Mouse (Mus musculus): ENCODE results near the gene Adamts4. TPM values are rescaled to one million over a fixed set of nuclear protein-coding genes. Genes with fewer than 3 reads are reported as not detected.

Gene Adamts4
- polyA plus RNA-seq, 1 experiment from 2014 or later: 8.7 TPM

GRCm38 (mm10) chr1:171248386-171249226 lies 1.6 kb upstream of the Adamts4 start:
- H3K4me3 ChIP-seq (ENCODE audit: low read depth, low read length): no peak overlapping the region
- H3K27ac ChIP-seq (ENCODE audit: low read length): no peak overlapping the region
- no peaks in the 10 kb centered on the region for H3K9me3 ChIP-seq (replicated peaks; ENCODE audit: control insufficient read depth, low read length, poor library complexity, severe bottlenecking)
- peaks cover 33% of the 10 kb centered on the region for H3K4me1 ChIP-seq (ENCODE audit: control insufficient read depth, insufficient read depth, low read length)
- WGBS: 32% methylated on average over 3 of the region's 3 CpGs
- H3K27me3 ChIP-seq (ENCODE audit: control insufficient read depth, insufficient read depth, low read depth, low read length): no peaks in the 10 kb centered on the region
- H3K36me3 ChIP-seq (ENCODE audit: control insufficient read depth, insufficient read depth, low read length): no peaks in the 10 kb centered on the region; the same call in 1 of the 2 replicates
- H3K9ac ChIP-seq (ENCODE audit: low read depth, low read length): no peak overlapping the region
- no peak overlapping the region for H3K4me2 ChIP-seq (ENCODE audit: low read length)
- no peak for ATAC-seq

DNA sequence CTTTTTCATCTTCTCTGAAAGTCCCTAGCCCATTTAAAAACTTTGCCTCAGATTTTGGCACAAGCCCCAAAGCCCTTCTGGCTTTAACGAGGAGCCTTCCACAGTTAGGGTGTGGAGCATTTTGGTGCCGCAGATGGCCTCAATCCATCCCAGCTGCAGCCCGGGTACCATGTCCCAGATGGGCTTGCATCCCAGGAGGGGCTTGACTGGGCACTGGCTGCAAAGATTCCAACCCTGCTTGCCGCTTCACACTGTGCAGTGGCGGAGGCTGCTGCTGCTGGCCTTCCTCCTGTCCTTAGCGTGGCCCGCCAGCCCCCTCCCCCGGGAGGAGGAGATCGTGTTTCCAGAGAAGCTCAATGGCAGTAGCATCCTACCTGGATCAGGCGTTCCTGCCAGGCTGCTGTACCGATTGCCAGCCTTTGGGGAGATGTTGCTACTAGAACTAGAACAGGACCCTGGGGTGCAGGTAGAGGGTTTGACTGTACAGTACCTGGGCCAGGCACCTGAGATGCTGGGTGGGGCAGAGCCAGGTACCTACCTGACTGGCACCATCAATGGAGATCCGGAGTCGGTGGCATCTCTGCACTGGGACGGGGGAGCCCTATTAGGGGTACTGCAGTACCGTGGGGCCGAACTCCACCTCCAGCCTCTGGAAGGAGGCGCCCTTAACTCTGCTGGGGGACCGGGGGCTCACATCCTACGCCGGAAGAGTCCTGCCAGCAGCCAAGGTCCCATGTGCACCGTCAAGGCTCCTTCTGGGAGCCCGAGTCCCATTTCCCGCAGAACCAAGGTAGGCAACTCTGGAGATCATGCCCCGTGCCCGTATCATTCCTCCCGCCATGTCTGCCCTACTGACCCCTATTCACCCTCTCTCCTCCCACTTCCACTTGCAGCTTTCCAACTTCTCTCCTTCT lies 716 bp downstream of the Adamts4 start, which contains the start of gene Ndufs2:
Gene Ndufs2, minus strand, starts transcription at position 709 of the 914 bp plus-strand sequence.
- peak within 1 kb of the TSS; percentile 34 for H3K4me3 ChIP-seq (ENCODE audit: low read depth, low read length)
- no peaks in the 10 kb centered on the region for H3K27me3 ChIP-seq (ENCODE audit: control insufficient read depth, insufficient read depth, low read depth, low read length)
- peaks cover 27% of the 10 kb centered on the region for H3K4me1 ChIP-seq (ENCODE audit: control insufficient read depth, insufficient read depth, low read length)
- H3K27ac ChIP-seq (ENCODE audit: low read length): peak within 1 kb of the TSS; percentile 53
- H3K9me3 ChIP-seq (replicated peaks; ENCODE audit: control insufficient read depth, low read length, poor library complexity, severe bottlenecking): no peaks in the 10 kb centered on the region
- peak within 1 kb of the TSS; percentile 61 for H3K9ac ChIP-seq (ENCODE audit: low read depth, low read length)
- WGBS: 14% methylated on average over 26 of the region's 26 CpGs
- ATAC-seq: no peak
- peak within 1 kb of the TSS; percentile 53 for H3K4me2 ChIP-seq (ENCODE audit: low read length)
- H3K36me3 ChIP-seq (ENCODE audit: control insufficient read depth, insufficient read depth, low read length): no peaks in the 10 kb centered on the region

DNA sequence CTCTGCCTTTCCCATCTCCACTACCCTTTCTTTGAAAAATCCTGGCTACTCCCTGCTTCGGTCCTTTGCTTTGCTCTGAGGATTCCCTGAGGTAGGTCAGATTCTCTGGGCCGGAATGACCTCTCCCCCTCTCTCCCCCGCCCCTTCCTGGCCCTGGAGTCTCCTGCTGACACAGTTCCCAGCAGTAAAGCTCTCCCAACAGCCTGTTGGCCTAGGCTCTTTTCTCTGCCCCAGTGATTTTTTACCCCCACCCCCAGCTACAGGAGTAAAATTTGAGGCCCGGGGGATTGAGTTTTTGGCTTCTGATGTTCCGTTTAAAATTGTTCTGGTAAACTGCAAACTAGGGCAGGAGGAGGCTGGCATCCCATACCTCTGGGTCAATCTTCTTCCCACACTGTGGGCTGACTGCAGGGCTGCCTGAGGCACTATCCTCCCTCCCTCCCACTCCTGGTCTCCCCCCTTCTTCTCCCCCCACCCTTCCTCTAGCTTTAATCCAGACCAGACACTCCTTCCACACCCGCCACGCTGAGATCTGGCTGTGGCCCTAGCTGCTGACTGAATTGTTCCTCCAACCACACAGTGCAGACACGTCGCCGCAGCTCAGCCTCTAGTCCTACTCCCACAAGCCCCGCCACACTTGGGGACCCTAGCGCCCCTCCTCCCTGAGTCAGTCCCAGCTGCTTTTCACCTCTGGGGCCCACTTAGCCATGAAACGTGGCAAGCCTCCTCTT lies 1.5 kb downstream of the Adamts4 start:
- ATAC-seq: no peak

DNA sequence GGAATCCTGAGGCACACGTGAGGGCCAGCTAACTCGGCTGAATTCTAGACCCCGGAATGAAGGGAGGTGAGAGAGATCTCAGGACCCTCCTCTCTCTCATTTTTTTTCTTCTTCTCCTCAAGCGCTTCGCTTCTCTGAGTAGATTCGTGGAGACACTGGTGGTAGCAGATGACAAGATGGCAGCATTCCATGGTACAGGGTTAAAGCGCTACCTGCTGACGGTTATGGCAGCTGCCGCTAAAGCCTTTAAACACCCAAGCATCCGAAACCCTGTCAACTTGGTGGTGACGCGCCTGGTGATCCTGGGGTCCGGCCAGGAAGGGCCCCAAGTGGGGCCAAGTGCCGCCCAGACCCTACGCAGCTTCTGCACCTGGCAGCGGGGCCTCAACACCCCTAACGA lies 2.2 kb downstream of the Adamts4 start:
- Histone ChIP-seq H3K9me3 (replicated peaks; ENCODE audit: control insufficient read depth, low read length, poor library complexity, severe bottlenecking) (no peaks in the 10 kb centered on the region), H3K9ac (ENCODE audit: low read depth, low read length) (no peak overlapping the region), H3K4me2 (ENCODE audit: low read length) (peak overlapping the region; percentile 53), H3K27ac (ENCODE audit: low read length) (0 out of 2 replicates have a peak overlapping the region, but pooled peaks have one; percentile 4), H3K36me3 (ENCODE audit: control insufficient read depth, insufficient read depth, low read length) (no peaks in the 10 kb centered on the region), H3K4me1 (ENCODE audit: control insufficient read depth, insufficient read depth, low read length) (peaks cover 21% of the 10 kb centered on the region), H3K27me3 (ENCODE audit: control insufficient read depth, insufficient read depth, low read depth, low read length) (no peaks in the 10 kb centered on the region), H3K4me3 (ENCODE audit: low read depth, low read length) (peak overlapping the region; percentile 13; the same call in 1 of the 2 replicates)
- 47% methylated on average over 17 of the region's 17 CpGs for WGBS
- no peak for ATAC-seq

More for the DNA sequence above, 1.5 kb downstream of the Adamts4 start:
- H3K36me3 ChIP-seq (ENCODE audit: control insufficient read depth, insufficient read depth, low read length): no peaks in the 10 kb centered on the region
- peaks cover 22% of the 10 kb centered on the region for H3K4me1 ChIP-seq (ENCODE audit: control insufficient read depth, insufficient read depth, low read length)
- H3K4me3 ChIP-seq (ENCODE audit: low read depth, low read length): peak overlapping the region; percentile 34
- no peaks in the 10 kb centered on the region for H3K27me3 ChIP-seq (ENCODE audit: control insufficient read depth, insufficient read depth, low read depth, low read length)
- WGBS: 5% methylated on average over 13 of the region's 13 CpGs
- H3K9me3 ChIP-seq (replicated peaks; ENCODE audit: control insufficient read depth, low read length, poor library complexity, severe bottlenecking): no peaks in the 10 kb centered on the region
- peak overlapping the region; percentile 53 for H3K4me2 ChIP-seq (ENCODE audit: low read length)
- 0 out of 2 replicates have a peak overlapping the region, but pooled peaks have one; percentile 4 for H3K27ac ChIP-seq (ENCODE audit: low read length)
- H3K9ac ChIP-seq (ENCODE audit: low read depth, low read length): peak overlapping the region; percentile 39; the same call in 1 of the 2 replicates

GRCm38 (mm10) chr1:171256095-171256818 lies 6.0 kb downstream of the Adamts4 start:
- no peaks in the 10 kb centered on the region for H3K27me3 ChIP-seq (ENCODE audit: control insufficient read depth, insufficient read depth, low read depth, low read length)
- WGBS: 93% methylated on average over 24 of the region's 24 CpGs
- H3K36me3 ChIP-seq (ENCODE audit: control insufficient read depth, insufficient read depth, low read length): no peaks in the 10 kb centered on the region
- H3K4me1 ChIP-seq (ENCODE audit: control insufficient read depth, insufficient read depth, low read length): peaks cover 8% of the 10 kb centered on the region
- no peak for ATAC-seq
- H3K4me3 ChIP-seq (ENCODE audit: low read depth, low read length): no peak overlapping the region
- no peaks in the 10 kb centered on the region for H3K9me3 ChIP-seq (replicated peaks; ENCODE audit: control insufficient read depth, low read length, poor library complexity, severe bottlenecking)
- no peak overlapping the region for H3K27ac ChIP-seq (ENCODE audit: low read length)
- H3K9ac ChIP-seq (ENCODE audit: low read depth, low read length): no peak overlapping the region
- no peak overlapping the region for H3K4me2 ChIP-seq (ENCODE audit: low read length)

DNA sequence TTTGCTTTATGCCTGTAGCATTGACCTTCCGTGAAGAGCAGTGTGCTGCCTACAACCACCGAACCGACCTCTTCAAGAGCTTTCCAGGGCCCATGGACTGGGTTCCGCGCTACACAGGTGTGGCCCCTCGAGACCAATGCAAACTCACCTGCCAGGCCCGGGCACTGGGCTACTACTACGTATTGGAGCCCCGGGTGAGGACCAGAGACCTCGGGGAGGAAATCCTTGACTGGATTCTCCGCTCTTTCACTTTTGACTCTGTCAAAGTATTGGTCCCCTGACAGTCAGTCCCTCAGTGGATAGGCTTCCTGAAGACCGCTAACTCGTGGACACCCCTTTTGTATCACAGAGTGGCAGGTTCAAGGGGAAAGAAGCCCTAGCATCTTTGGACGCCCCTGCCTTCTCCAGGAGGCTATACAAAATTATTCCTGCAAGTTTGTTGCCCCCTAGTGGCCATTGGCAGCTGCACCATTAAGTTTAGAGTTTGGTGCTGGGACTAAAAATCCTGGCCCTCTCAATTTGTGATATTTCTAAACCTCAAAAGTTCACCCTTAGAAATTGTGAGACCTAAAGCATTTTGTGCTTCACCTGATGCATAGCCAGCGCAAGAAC lies 6.8 kb downstream of the Adamts4 start:
- Histone ChIP-seq H3K9ac (ENCODE audit: low read depth, low read length) (no peak overlapping the region), H3K27ac (ENCODE audit: low read length) (no peak overlapping the region), H3K36me3 (ENCODE audit: control insufficient read depth, insufficient read depth, low read length) (no peaks in the 10 kb centered on the region), H3K4me1 (ENCODE audit: control insufficient read depth, insufficient read depth, low read length) (peaks cover 6% of the 10 kb centered on the region), H3K4me2 (ENCODE audit: low read length) (no peak overlapping the region), H3K4me3 (ENCODE audit: low read depth, low read length) (no peak overlapping the region), H3K9me3 (replicated peaks; ENCODE audit: control insufficient read depth, low read length, poor library complexity, severe bottlenecking) (no peaks in the 10 kb centered on the region), H3K27me3 (ENCODE audit: control insufficient read depth, insufficient read depth, low read depth, low read length) (no peaks in the 10 kb centered on the region)
- 67% methylated on average over 15 of the region's 15 CpGs for WGBS
- ATAC-seq: no peak

DNA sequence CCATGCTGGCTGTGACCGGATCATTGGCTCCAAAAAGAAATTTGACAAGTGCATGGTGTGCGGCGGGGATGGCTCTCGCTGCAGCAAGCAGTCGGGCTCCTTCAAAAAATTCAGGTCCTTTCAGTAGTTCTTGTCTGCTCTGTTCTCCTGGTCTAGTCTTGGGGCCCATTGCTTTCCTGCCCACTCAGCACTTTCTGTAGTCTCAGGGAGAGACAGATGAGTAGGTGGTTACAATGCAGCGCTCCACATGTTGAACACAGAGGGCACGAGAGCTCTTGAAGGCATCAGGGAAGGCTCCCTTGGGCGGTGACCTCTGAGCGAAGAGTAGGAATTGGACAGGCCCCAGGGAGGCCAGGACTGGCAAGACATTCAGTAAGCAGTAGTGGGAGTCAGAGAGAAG lies 7.6 kb downstream of the Adamts4 start:
- 88% methylated on average over 9 of the region's 9 CpGs for WGBS
- Histone ChIP-seq H3K4me3 (ENCODE audit: low read depth, low read length) (no peak overlapping the region), H3K27me3 (ENCODE audit: control insufficient read depth, insufficient read depth, low read depth, low read length) (no peaks in the 10 kb centered on the region), H3K9ac (ENCODE audit: low read depth, low read length) (no peak overlapping the region), H3K27ac (ENCODE audit: low read length) (no peak overlapping the region), H3K4me1 (ENCODE audit: control insufficient read depth, insufficient read depth, low read length) (peaks cover 8% of the 10 kb centered on the region), H3K9me3 (replicated peaks; ENCODE audit: control insufficient read depth, low read length, poor library complexity, severe bottlenecking) (no peaks in the 10 kb centered on the region), H3K4me2 (ENCODE audit: low read length) (no peak overlapping the region), H3K36me3 (ENCODE audit: control insufficient read depth, insufficient read depth, low read length) (no peaks in the 10 kb centered on the region)
- no peak for ATAC-seq

- Histone ChIP-seq H3K27ac (ENCODE audit: low read length) (no peak overlapping the region), H3K4me3 (ENCODE audit: low read depth, low read length) (no peak overlapping the region), H3K4me1 (ENCODE audit: control insufficient read depth, insufficient read depth, low read length) (peaks cover 13% of the 10 kb centered on the region), H3K27me3 (ENCODE audit: control insufficient read depth, insufficient read depth, low read depth, low read length) (no peaks in the 10 kb centered on the region), H3K36me3 (ENCODE audit: control insufficient read depth, insufficient read depth, low read length) (no peaks in the 10 kb centered on the region), H3K9ac (ENCODE audit: low read depth, low read length) (no peak overlapping the region), H3K4me2 (ENCODE audit: low read length) (no peak overlapping the region), H3K9me3 (replicated peaks; ENCODE audit: control insufficient read depth, low read length, poor library complexity, severe bottlenecking) (no peaks in the 10 kb centered on the region)
- ATAC-seq: no peak
- WGBS: 87% methylated on average over 17 of the region's 17 CpGs
Observed at GRCm38 (mm10) chr1:171258921-171259320, 8.7 kb downstream of the Adamts4 start.

Data from midbrain, embryonic 16.5 days (tissue).